Mouse (Mus musculus) granulocyte monocyte progenitor cell, adult 5-6 weeks (primary cell): ENCODE measurements at regions not wholly inside any gene's neighbourhood (a gene's known extent, or its start where the extent isn't known, plus 50 kb on each side); places are given as distances from the start of the nearest gene placed in this dataset.

ENCODE experiments used
- ATAC-seq: replicated peaks from 2 replicates; pipeline ENCODE4 v1.8.0; 2016; ENCODE audit warnings: mild to moderate bottlenecking, moderate TSS enrichment, inconsistent platforms; ENCODE audit not compliant: poor library complexity, severe bottlenecking

DNA sequence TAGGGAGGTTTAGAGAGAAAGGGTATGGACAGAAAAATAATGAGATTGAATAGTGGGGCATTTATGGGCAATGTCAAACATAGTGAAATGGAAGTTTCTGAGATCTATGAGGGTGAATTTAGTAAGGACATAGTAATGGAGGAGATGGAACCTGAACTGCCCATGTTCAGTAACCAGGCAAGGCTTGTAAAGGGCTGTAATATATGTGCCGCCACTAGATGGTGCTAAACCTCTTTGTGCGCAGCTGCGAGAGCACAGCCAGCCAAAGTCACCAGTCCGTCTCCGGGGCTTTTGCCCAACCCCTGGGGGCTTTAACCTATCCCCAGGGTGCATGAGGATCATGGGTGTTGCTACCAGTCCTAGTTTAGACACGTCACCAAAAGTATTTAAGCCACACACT lies 77.7 kb upstream of the Vmn2r25 start:
- ATAC-seq = peak; percentile 78

DNA sequence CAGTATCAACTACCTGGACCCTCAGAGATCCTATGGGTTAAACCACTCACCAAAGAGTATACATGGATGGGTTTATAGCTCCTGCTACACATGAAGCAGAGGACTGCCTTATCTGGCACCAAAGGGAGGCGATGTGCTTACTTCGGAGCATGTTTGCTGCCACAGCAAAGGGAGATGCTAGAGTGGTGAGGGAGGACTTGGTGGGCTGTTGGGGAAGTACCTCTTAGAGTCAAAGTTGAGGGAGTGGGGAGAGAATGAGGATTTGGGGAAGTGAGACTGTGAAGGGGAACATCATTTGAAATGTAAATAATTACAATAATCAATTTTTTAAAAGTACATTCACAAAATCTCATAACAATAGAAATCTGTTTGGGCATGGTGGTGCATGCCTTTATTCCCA lies 84.7 kb upstream of the Vmn2r25 start:
- peak; percentile 98 for ATAC-seq

DNA sequence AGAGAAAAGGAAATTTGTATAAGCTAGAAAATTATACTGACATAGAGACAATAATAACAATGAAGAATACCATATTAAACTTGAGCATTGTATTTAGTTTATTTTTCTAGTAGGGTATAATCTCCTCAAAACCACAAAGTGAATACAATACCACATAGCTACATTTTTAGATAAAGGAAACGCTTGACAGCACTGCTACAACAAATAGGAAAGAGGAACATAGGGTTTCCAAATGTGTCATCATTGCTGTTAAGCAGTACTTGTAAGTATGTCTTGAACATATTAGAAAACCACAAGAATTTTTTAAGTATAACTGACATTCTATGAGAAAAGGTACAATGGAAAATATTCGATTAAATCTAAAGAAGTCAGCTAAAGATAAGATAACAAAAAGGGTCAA lies 63.0 kb upstream of the Vmn2r26 start:
- ATAC-seq = peak; percentile 100

DNA sequence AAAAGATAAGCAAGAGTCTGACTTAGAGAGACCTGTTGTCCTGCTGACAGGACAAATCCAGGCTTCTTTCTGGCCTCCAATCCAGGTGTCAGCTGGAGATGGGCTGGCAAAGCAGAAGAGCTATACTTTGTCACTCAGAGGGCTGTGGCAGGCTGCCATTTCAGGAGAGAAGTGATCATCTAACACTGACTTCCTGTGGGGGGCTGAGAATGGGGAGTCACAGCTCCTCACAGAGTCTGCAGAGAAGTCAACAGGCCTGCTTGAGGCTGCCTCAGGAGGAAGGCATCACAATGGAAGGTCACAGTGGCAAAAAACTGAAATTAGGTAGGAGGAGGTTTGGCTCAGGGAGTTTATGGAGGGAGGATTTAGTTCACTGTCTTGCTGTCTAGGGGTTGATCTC lies 53.2 kb upstream of the Vmn2r26 start:
- ATAC-seq = peak; percentile 46
